Mouse (Mus musculus) MEL-GATA-1-ER (cell line): ENCODE results near the gene Plvap.
A peak's percentile ranks its signal among the peaks of the same experiment; 100 is the strongest.

Experiments
- DNase-seq: peaks from one replicate; pipeline ENCODE4 v3.0.0-alpha.2; 2012; ENCODE audit warnings: low read depth; ENCODE audit errors: extremely low read depth

Gene Plvap

DNA sequence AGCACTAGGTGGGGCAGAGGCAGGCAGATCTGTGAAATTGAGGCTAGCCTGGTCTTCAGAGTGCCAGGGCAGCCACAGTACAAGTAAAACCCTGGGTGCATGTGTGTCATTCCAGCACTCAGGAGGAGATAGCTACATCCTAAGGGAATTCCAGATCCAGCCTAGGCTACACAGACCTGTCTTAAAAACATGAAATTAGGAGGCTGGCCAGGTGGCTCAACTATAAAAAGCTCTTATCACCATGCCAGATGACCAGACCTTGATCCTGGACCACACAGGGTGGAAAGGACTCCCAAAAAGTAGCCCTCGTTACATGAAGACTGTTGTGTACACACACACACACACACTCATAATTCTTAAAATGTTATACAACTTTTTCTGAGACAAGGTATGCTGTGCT, 43.6 kb downstream of the Plvap start:
- DNase-seq = no peak

- no peak for DNase-seq
These were observed 44.4 kb downstream of the Plvap start for GRCm38 (mm10) chr8:71467201-71467600.

- DNase-seq = no peak
These were observed 45.4 kb downstream of the Plvap start for GRCm38 (mm10) chr8:71466198-71466597.

GRCm38 (mm10) chr8:71465733-71466132, 45.8 kb downstream of the Plvap start:
- DNase-seq = no peak

GRCm38 (mm10) chr8:71464513-71465500, 46.7 kb downstream of the Plvap start, which contains the start of gene Mrpl34:
Gene Mrpl34, plus strand, starts transcription at chr8:71464959.
- peak; percentile 97 for DNase-seq

DNA sequence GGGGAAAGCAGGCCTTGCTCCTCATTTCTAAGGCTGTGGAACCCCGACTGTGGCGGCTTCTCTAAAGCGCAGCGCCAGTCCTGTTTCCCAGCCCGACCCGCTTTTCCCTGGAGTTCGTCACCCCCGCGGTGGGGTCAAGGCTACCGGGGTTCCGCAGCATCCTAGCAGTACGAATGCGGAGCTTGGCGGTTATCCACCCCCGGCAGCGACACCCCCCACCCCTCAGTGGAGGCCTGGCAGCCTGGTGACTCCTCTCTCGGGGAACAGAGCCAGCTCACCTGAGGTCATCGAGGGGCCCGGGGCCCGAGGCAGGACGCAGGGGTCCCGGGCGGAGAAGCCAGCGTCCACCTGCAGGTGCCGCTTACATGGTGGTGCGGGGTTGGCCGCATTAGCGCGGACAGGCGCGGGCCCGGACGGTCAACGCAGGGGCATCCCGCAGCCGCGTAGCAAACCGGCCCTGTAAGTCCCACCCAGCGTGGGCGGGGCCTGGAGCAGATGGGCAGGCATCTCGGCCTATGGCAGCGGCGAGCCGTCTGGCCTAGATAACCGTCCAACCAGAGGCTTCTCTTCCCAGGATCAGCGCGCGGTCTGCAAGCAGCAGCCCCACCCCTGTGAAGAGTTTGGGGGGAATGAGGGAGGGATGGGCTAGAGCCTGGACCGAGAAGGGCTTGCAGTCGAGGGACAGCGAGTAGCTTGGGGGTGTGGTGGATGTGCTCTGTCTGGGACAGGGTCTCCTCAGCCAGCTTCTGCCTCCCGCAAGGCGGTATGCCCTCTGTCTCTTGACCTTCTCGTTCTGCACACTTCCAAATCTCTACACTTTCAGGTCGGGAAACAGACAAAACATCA, 48.1 kb downstream of the Plvap start, which contains the start of gene Abhd8:
TSS of gene Abhd8 (minus strand) at position 468 of the 846 bp plus-strand sequence.
- DNase-seq = peak; percentile 83

DNA sequence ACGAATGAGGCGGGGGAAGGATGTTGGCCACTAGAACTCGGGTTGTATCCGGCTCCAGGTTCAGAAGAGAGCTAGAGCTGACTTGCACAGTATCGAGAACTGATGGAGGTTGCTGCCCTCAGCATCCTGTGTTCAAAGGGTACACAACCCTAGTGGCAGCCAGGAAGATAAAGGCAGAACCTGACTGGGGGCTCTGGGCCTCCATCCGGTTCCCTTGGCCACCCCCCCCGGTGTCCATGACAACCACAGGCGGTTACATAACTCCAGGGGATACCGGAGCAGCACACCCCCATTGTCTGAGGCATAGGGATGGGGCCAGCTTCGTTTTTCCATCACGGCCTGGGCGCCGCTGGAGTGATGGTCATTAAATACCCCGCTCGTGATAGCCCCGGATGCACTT, 48.8 kb downstream of the Plvap start:
- no peak for DNase-seq

DNA sequence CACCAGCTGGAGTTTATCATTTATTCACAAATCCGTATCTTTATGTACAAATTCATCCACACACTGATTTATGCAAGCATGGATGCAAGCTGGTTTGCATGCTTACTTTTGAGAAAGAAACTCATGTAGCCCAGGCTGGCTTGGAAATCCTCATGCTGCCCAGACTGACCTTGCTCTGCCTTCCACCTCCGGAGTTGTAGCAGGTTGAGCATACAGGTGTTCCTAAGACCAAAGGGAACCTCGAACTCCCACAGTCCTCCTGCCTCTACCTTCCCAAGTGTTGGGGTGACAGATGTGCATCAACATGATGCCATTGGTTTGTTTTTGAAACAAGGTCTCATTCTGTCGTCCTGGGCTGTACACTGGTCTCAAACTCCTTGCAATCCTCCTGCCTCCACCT, 49.4 kb downstream of the Plvap start:
- DNase-seq = no peak

DNA sequence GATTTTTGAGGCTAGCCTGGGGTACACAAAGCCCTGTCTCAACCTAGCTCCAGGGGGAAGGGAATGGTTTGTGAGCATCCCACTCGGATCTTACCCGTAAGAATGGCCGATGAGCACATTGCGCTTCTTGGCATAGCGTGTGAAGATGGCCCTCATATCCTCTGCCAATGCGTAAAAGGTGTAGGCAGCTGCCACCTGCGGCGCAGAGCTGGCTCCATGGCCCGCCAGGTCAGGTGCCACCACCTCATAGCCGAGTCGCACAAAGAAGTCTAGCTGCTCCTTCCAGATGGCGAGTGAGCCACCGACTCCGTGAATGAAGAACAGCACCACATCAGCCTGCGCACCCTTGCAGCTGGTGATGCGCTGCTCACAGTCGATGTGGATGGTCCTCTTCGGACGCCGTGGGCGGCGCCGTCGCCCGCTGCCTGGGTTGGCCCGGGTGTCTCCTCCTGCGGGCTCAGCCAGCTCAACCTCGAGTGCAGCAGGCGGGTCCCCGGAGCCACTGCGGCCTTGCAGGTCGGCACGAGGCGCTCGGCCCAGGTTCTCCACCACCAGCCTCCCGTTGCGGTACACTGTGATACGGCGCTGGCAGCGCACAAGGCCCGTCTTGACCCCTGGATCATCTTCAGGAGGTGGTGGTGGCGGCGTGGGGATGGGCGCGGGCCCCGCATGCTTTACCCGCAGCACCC, 50.3 kb downstream of the Plvap start:
- DNase-seq = no peak

GRCm38 (mm10) chr8:71460716-71461115, 50.8 kb downstream of the Plvap start:
- no peak for DNase-seq

GRCm38 (mm10) chr8:71457659-71458270, 53.8 kb downstream of the Plvap start:
- no peak for DNase-seq

DNA sequence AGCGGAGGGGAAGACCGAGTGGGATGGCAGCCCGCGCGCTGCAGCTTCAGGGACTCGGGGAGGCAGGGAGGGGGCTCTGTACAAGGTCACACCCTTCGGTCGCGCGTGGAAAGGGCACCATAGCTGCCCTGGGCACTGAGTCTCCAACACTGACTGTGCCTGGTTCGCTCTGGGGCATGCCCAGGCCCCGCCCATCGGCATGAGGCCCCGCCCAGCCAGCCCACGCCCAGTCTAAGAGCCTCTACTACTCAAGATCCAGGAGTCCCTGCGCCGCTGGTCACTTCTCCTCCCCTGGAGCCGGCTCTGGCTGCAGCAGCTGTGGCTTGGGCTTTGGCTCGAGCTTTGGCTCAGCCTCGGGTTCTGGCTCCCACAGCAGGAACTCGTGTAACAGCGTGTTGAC, 54.6 kb downstream of the Plvap start:
- no peak for DNase-seq

DNA sequence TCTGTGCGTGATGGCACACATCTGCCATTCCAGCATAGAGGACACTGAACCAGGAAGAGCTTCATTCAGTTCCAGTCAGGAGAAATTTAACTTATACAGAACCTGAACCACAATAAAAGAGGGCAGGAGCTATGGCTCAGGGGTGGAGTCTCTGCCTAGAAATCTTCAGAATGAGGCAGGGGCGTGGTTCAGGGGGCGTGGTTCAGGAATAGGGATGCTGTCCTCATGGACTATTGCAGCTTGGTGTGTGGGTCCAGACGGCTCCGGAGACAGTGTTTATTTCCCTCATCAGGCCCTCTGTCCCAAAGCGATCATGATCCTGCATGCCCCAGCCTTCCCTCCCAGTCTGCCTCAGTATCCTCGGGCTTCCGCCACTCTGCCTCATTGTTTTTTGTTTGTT, 56.9 kb downstream of the Plvap start:
- DNase-seq = no peak

GRCm38 (mm10) chr8:71452669-71453068, 58.9 kb downstream of the Plvap start:
- DNase-seq = no peak

DNA sequence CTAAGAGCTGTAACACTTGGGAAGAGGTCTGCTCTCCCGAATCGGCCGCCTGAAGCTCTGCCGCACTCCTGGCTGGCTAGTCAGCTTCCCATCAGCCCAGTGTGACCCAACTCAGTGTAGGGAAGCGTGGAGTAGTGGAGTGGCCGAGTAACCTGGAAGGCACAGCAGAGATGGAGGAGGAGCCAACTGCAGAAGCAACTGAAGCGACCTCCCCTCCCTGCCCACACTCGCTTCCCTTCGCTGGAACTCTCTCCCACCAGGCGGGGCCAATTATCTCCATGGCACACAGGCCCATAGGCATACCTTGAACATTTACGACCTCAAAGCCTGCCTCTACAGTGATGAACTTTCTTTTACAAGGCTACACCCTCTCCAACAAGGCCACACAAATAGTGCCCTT, 59.8 kb downstream of the Plvap start:
- no peak for DNase-seq

DNA sequence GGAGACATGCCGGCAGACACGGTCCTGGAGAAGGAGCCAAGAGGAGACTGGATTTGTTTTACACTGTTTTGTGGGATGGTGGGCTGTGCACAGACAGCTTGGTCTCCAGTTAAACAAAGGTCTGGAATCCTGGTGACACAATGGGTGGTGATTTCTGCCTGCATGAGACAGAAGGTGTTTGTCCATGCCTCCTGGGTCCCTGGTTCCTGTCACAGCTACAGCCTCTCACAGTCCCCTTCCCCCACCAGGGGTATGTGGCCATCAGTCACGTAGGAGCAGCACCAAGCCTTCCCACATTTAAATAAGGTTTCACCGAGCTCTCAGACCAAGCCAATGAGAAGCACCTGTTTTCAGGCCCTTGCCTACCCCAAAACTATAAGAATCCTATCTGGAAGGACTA, 60.2 kb downstream of the Plvap start:
- DNase-seq = no peak
